Mouse (Mus musculus): ENCODE results near the gene Rbfox3. TPM values are rescaled to one million over a fixed set of nuclear protein-coding genes. Genes with fewer than 3 reads are reported as not detected.

The Rbfox3 gene
- polyA plus RNA-seq, 1 experiment from 2014 or later, result 1.2 TPM

- H3K36me3 ChIP-seq (ENCODE audit: control insufficient read depth, insufficient read depth), result no peaks in the 10 kb centered on the region
- TF ChIP-seq CTCF (IDR thresholded peaks at IDR 0.05; ENCODE audit: low read depth), result no peak
- no peak overlapping the region for H3K27ac ChIP-seq (ENCODE audit: low read depth, low read length)
- no peaks in the 10 kb centered on the region for H3K27me3 ChIP-seq (replicated peaks; ENCODE audit: control insufficient read depth, insufficient read depth, low read length)
- no peak overlapping the region for H3K9ac ChIP-seq (ENCODE audit: low read depth, low read length)
- no peaks in the 10 kb centered on the region for H3K4me1 ChIP-seq (replicated peaks; ENCODE audit: control insufficient read depth, insufficient read depth, low read length)
- no peak for ATAC-seq
- no peak overlapping the region for H3K4me3 ChIP-seq (ENCODE audit: low read depth, low read length)
- no peaks in the 10 kb centered on the region for H3K9me3 ChIP-seq (ENCODE audit: control insufficient read depth)
- no peak overlapping the region for H3K4me2 ChIP-seq (replicated peaks; ENCODE audit: low read depth)
These were observed 24.2 kb downstream of the Rbfox3 start for GRCm38 (mm10) chr11:118887206-118887605.

GRCm38 (mm10) chr11:118886269-118886965, 25.0 kb downstream of the Rbfox3 start:
- H3K9ac ChIP-seq (ENCODE audit: low read depth, low read length), result no peak overlapping the region
- H3K27me3 ChIP-seq (replicated peaks; ENCODE audit: control insufficient read depth, insufficient read depth, low read length), result no peaks in the 10 kb centered on the region
- WGBS, result 86% methylated on average over 11 of the region's 11 CpGs
- H3K4me3 ChIP-seq (ENCODE audit: low read depth, low read length), result no peak overlapping the region
- H3K4me2 ChIP-seq (replicated peaks; ENCODE audit: low read depth), result no peak overlapping the region
- no peak overlapping the region for H3K27ac ChIP-seq (ENCODE audit: low read depth, low read length)
- no peak for ATAC-seq
- H3K4me1 ChIP-seq (replicated peaks; ENCODE audit: control insufficient read depth, insufficient read depth, low read length), result no peaks in the 10 kb centered on the region
- no peaks in the 10 kb centered on the region for H3K36me3 ChIP-seq (ENCODE audit: control insufficient read depth, insufficient read depth)
- H3K9me3 ChIP-seq (ENCODE audit: control insufficient read depth), result no peaks in the 10 kb centered on the region
- TF ChIP-seq CTCF (IDR thresholded peaks at IDR 0.05; ENCODE audit: low read depth), result no peak

GRCm38 (mm10) chr11:118885604-118886003, 25.8 kb downstream of the Rbfox3 start:
- no peak for ATAC-seq
- Histone ChIP-seq H3K27me3 (replicated peaks; ENCODE audit: control insufficient read depth, insufficient read depth, low read length) (no peaks in the 10 kb centered on the region), H3K27ac (ENCODE audit: low read depth, low read length) (no peak overlapping the region), H3K9ac (ENCODE audit: low read depth, low read length) (no peak overlapping the region), H3K4me3 (ENCODE audit: low read depth, low read length) (no peak overlapping the region), H3K4me2 (replicated peaks; ENCODE audit: low read depth) (no peak overlapping the region), H3K36me3 (ENCODE audit: control insufficient read depth, insufficient read depth) (no peaks in the 10 kb centered on the region), H3K4me1 (replicated peaks; ENCODE audit: control insufficient read depth, insufficient read depth, low read length) (no peaks in the 10 kb centered on the region), H3K9me3 (ENCODE audit: control insufficient read depth) (no peaks in the 10 kb centered on the region)
- TF ChIP-seq CTCF (IDR thresholded peaks at IDR 0.05; ENCODE audit: low read depth), result no peak
- 74% methylated on average over 8 of the region's 8 CpGs for WGBS

- TF ChIP-seq CTCF (IDR thresholded peaks at IDR 0.05; ENCODE audit: low read depth), result no peak
- Histone ChIP-seq H3K9me3 (ENCODE audit: control insufficient read depth) (no peaks in the 10 kb centered on the region), H3K9ac (ENCODE audit: low read depth, low read length) (no peak overlapping the region), H3K36me3 (ENCODE audit: control insufficient read depth, insufficient read depth) (no peaks in the 10 kb centered on the region), H3K27me3 (replicated peaks; ENCODE audit: control insufficient read depth, insufficient read depth, low read length) (no peaks in the 10 kb centered on the region), H3K4me1 (replicated peaks; ENCODE audit: control insufficient read depth, insufficient read depth, low read length) (no peaks in the 10 kb centered on the region), H3K4me3 (ENCODE audit: low read depth, low read length) (no peak overlapping the region), H3K27ac (ENCODE audit: low read depth, low read length) (no peak overlapping the region), H3K4me2 (replicated peaks; ENCODE audit: low read depth) (no peak overlapping the region)
- 86% methylated on average over 16 of the region's 16 CpGs for WGBS
- no peak for ATAC-seq
These were observed 26.3 kb downstream of the Rbfox3 start for GRCm38 (mm10) chr11:118885135-118885534.

DNA sequence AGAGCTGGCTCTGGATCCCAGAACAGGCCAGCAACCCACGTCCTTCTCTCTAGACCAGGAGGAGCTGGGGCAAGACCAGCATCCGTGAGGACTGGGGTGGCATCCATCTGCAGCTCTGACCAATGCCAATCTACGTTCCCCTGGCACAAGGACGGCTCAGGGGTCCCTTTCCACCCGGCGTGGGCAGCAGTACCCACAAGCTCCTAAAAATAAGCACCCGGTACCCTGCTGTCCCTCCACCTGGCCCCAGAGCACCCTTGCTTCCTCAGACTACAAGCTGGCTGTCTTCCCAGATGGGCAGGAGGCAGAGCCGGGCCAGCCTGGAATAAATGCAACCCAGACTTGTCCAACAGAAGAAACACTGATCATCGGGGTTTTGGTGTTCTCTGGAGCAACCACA, 28.3 kb downstream of the Rbfox3 start:
- Histone ChIP-seq H3K9me3 (ENCODE audit: control insufficient read depth) (no peaks in the 10 kb centered on the region), H3K4me2 (replicated peaks; ENCODE audit: low read depth) (no peak overlapping the region), H3K4me1 (replicated peaks; ENCODE audit: control insufficient read depth, insufficient read depth, low read length) (no peaks in the 10 kb centered on the region), H3K36me3 (ENCODE audit: control insufficient read depth, insufficient read depth) (no peaks in the 10 kb centered on the region), H3K27me3 (replicated peaks; ENCODE audit: control insufficient read depth, insufficient read depth, low read length) (no peaks in the 10 kb centered on the region), H3K27ac (ENCODE audit: low read depth, low read length) (no peak overlapping the region), H3K9ac (ENCODE audit: low read depth, low read length) (no peak overlapping the region), H3K4me3 (ENCODE audit: low read depth, low read length) (no peak overlapping the region)
- no peak for TF ChIP-seq CTCF (IDR thresholded peaks at IDR 0.05; ENCODE audit: low read depth)
- ATAC-seq, result no peak
- 81% methylated on average over 9 of the region's 9 CpGs for WGBS

GRCm38 (mm10) chr11:118881786-118882495, 29.5 kb downstream of the Rbfox3 start:
- no peak for ATAC-seq

More at GRCm38 (mm10) chr11:118881786-118882495, 29.5 kb downstream of the Rbfox3 start:
- H3K4me2 ChIP-seq (replicated peaks; ENCODE audit: low read depth), result no peak overlapping the region
- H3K4me3 ChIP-seq (ENCODE audit: low read depth, low read length), result no peak overlapping the region
- H3K36me3 ChIP-seq (ENCODE audit: control insufficient read depth, insufficient read depth), result no peaks in the 10 kb centered on the region
- H3K27ac ChIP-seq (ENCODE audit: low read depth, low read length), result no peak overlapping the region
- H3K27me3 ChIP-seq (replicated peaks; ENCODE audit: control insufficient read depth, insufficient read depth, low read length), result no peaks in the 10 kb centered on the region
- TF ChIP-seq CTCF (IDR thresholded peaks at IDR 0.05; ENCODE audit: low read depth), result no peak
- H3K4me1 ChIP-seq (replicated peaks; ENCODE audit: control insufficient read depth, insufficient read depth, low read length), result no peaks in the 10 kb centered on the region
- no peak overlapping the region for H3K9ac ChIP-seq (ENCODE audit: low read depth, low read length)
- H3K9me3 ChIP-seq (ENCODE audit: control insufficient read depth), result no peaks in the 10 kb centered on the region
- 38% methylated on average over 11 of the region's 11 CpGs for WGBS

Data from intestine, postnatal 0 days (tissue).